Mouse (Mus musculus) limb, embryonic 10.5 days (tissue): Measurements from ENCODE around the gene Myog. TPM values are rescaled to one million over a fixed set of nuclear protein-coding genes. Genes with fewer than 3 reads are reported as not detected.
"Not testable (repeated sequence)": the region's sequence is repeated elsewhere in the genome, so short reads cannot be mapped to it uniquely, and the experiment has no call there.

Source experiments
- DNase-seq: peaks from one replicate; pipeline ENCODE4 v3.0.0-alpha.2; 2017; ENCODE audit warnings: low spot score
- H3K27ac ChIP-seq: fragments of 300-500 bp; sonication (generic); 2 replicates; pipeline ENCODE4 v1.5.1; 2016; ENCODE audit warnings: mild to moderate bottlenecking
- H3K27me3 ChIP-seq: fragments of 300-500 bp; sonication (generic); 2 replicates; pipeline ENCODE4 v1.6.1; 2016; ENCODE audit warnings: low read depth, mild to moderate bottlenecking; ENCODE audit not compliant: poor library complexity, severe bottlenecking
- H3K36me3 ChIP-seq: fragments of 300-500 bp; sonication (generic); 2 replicates; pipeline ENCODE4 v1.6.1; 2016; ENCODE audit warnings: mild to moderate bottlenecking, moderate library complexity
- H3K4me1 ChIP-seq: fragments of 300-500 bp; sonication (generic); 2 replicates; pipeline ENCODE4 v1.6.1; 2016
- H3K4me3 ChIP-seq: fragments of 300-500 bp; sonication (generic); 2 replicates; pipeline ENCODE4 v1.5.1; 2016; ENCODE audit warnings: mild to moderate bottlenecking, moderate library complexity
- H3K9me3 ChIP-seq: fragments of 300-500 bp; sonication (generic); replicated peaks from 2 replicates; pipeline ENCODE4 v1.6.1; 2016; ENCODE audit warnings: mild to moderate bottlenecking
- WGBS: fragments of 180-500 bp; shearing (Covaris S2); methylation state at CpG from one replicate; pipeline ENCODE4 v1.1.7; 2016; 5-methylcytosine and 5-hydroxymethylcytosine counted together
- polyA plus RNA-seq: library from polyadenylated mRNA; unstranded; fragments of >200 nt; fragmentation: Nextera tagmentation; extraction: Ambion mirVana; gene quantifications from 2 replicates; pipeline ENCODE4 v1.2.1, GENCODE M21; 2016

The Myog gene
- polyA plus RNA-seq: 2.0 and 16.0 TPM in 2 replicates

DNA sequence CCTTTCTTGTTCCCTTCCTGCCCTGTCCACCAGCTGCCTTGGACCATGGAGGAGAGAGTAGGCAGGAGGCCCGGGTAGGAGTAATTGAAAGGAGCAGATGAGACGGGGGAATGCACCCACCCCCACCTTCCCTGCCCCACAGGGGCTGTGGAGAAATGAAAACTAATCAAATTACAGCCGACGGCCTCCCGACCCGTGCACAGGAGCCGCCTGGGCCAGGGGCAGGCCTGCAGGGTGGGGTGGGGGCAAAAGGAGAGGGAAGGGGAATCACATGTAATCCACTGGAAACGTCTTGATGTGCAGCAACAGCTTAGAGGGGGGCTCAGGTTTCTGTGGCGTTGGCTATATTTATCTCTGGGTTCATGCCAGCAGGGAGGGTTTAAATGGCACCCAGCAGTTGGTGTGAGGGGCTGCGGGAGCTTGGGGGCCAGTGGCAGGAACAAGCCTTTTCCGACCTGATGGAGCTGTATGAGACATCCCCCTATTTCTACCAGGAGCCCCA, at the start of gene Myog:
Gene Myog (plus strand): TSS at position 392 of the 502 bp plus-strand sequence.
- H3K9me3 ChIP-seq: no peaks in the 10 kb centered on the region
- peak within 1 kb of the TSS; percentile 53 for H3K27ac ChIP-seq
- 34% methylated on average over 11 of the region's 11 CpGs for WGBS
- peaks cover 41% of the 10 kb centered on the region for H3K4me1 ChIP-seq
- no peak for DNase-seq
- H3K4me3 ChIP-seq: no peak within 1 kb of the TSS
- H3K36me3 ChIP-seq: no peaks in the 10 kb centered on the region
- H3K27me3 ChIP-seq: 0 out of 2 replicates have a peak, but pooled peaks cover 6% of the 10 kb centered on the region

DNA sequence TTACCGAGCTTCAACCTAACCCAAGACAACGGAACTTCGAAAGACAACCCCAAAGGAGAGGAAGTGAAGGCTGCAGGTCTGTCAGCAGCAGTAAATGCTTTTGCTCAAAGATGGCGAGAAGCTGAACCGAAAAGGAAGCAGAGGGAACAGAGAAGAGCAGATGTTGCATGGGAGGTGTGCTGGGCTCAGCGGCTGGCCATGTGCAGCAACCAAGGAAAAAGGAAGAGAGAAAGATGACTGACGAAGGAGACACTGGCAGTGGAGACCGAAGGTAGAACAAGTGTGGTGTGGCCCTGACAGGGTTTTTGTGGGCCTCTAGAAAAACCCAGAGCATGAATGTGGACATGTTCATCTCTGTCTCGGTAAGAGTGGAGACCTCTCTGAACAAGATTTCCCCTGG, 49.1 kb upstream of the Myog start:
- peaks cover 24% of the 10 kb centered on the region for H3K4me1 ChIP-seq
- H3K27me3 ChIP-seq: peaks cover 65% of the 10 kb centered on the region

DNA sequence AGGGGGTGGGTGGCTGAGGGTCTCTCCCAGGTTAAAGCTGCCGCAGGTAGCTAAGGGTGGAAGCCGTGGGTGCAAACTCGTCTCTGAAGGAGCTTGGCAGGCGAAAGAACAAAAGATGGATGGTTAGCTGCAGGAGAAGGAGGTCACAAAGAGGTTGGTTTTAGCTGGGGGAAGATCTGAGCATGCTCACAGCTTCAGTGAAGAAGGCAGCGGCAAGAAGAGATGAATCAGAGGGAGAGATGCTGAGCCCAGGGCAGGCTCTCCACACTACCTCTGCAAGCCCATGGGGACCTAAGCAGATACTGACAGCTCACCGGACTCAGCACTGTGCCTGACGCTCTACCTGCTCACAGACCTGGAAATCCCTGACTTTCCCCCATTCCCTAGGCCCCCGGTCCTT, 48.5 kb upstream of the Myog start:
- Histone ChIP-seq H3K36me3 (no peaks in the 10 kb centered on the region), H3K4me1 (peaks cover 18% of the 10 kb centered on the region), H3K4me3 (no peak overlapping the region), H3K9me3 (no peaks in the 10 kb centered on the region), H3K27ac (no peak overlapping the region), H3K27me3 (peaks cover 59% of the 10 kb centered on the region)
- 74% methylated on average over 8 of the region's 8 CpGs for WGBS
- DNase-seq: no peak

More for the DNA sequence above, 49.1 kb upstream of the Myog start:
- 86% methylated on average over 9 of the region's 9 CpGs for WGBS
- no peak for DNase-seq
- no peak overlapping the region for H3K4me3 ChIP-seq
- H3K27ac ChIP-seq: no peak overlapping the region
- H3K36me3 ChIP-seq: no peaks in the 10 kb centered on the region
- H3K9me3 ChIP-seq: no peaks in the 10 kb centered on the region

DNA sequence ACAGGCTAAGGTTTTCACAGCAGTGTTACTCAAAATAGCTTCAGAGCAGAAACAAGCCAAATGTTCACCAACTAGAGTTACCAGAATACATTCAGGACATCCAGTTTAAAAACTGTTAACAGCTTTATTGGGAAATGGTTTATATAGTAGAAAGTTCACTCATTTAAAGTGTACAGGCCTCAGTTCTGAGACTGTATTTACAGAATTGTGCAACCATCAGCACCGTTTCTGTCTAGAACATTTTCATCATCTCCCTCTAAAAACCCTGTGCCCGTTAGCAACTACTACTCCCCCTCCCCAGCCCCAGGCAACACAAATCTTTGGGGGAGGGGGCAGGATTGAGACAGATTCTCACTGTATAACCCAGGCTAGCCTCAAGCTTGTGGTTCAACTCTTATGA, 47.5 kb upstream of the Myog start:
- Histone ChIP-seq H3K36me3 (no peaks in the 10 kb centered on the region), H3K9me3 (no peaks in the 10 kb centered on the region), H3K27ac (no peak overlapping the region), H3K4me3 (no peak overlapping the region), H3K4me1 (peaks cover 18% of the 10 kb centered on the region), H3K27me3 (peaks cover 49% of the 10 kb centered on the region)
- 67% methylated on average over 2 of the region's 2 CpGs for WGBS
- DNase-seq: no peak

DNA sequence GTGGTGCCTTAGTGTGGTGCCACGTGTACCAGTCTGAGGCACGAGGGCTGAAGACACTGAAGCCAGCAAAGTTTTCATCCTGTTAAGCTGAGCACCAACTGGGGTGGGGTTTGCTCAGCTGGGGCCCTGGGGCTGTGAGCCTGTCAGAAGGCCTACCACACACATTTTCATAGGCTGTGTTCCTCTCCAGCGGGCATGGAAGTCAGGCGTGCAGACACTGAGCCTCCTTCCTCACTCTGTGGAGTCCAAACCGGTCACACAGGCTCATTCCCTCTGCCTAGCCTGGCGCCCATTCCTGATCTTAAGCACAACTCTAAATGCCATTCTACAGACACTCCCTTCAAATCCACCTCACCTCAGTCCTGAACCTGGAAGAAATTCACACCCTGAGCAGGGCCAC, 46.3 kb upstream of the Myog start:
- Histone ChIP-seq H3K9me3 (no peaks in the 10 kb centered on the region), H3K4me3 (no peak overlapping the region), H3K27ac (peak overlapping the region; percentile 62; the same call in 1 of the 2 replicates), H3K36me3 (no peaks in the 10 kb centered on the region), H3K4me1 (peaks cover 18% of the 10 kb centered on the region), H3K27me3 (peaks cover 41% of the 10 kb centered on the region)
- DNase-seq: no peak
- WGBS: 77% methylated on average over 6 of the region's 6 CpGs

DNA sequence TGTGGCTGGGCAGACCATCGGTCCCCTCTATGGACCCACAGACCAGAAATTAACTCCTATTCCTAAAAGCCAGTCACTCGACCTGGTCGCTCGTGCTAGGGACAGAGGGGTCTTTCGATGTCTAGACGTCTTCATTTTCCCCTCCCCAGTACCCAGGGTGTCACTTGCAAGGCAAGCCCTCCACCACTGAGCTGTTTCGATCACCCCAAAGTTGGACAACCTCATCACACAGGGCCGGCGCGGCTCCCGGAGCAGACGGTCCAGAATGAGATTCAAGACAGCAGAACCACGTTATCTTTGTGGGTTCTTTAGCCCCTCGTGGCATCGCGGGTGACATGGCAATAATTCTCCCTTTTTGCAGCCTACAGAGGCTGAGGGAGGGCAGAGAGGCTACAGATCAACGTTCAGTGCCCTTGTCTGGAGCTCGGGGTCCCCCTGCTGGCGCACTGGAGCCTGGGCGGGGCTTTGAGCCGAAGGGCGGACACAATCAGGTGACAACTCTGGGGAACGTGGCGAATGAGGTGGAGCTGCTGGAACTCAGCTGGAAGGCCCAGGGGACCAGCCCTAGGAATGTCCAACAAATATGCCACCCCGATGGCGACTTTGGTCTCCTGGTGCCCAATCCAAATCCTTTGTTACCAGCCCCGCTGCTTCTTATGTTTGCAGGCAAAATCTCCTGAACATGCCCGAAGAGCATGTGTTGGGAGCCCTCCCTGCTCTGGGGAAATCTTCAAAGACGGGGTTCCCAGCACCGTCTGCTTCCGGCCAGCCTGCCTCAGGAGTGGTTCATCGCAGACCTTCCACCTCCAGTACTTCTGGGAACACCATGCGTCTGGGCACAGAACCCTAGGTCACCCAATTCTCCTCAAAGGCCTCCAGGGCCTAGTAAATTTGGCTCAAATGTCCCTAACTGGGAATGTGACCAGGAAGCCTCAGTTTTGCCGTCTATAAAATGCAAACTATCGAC, 45.6 kb upstream of the Myog start:
- H3K27me3 ChIP-seq: peaks cover 37% of the 10 kb centered on the region
- H3K9me3 ChIP-seq: no peaks in the 10 kb centered on the region
- H3K36me3 ChIP-seq: no peaks in the 10 kb centered on the region
- peak overlapping the region; percentile 62 for H3K27ac ChIP-seq
- peak overlapping the region; percentile 32 for H3K4me3 ChIP-seq
- peak; percentile 92 for DNase-seq
- WGBS: 23% methylated on average over 35 of the region's 35 CpGs
- H3K4me1 ChIP-seq: peaks cover 13% of the 10 kb centered on the region

DNA sequence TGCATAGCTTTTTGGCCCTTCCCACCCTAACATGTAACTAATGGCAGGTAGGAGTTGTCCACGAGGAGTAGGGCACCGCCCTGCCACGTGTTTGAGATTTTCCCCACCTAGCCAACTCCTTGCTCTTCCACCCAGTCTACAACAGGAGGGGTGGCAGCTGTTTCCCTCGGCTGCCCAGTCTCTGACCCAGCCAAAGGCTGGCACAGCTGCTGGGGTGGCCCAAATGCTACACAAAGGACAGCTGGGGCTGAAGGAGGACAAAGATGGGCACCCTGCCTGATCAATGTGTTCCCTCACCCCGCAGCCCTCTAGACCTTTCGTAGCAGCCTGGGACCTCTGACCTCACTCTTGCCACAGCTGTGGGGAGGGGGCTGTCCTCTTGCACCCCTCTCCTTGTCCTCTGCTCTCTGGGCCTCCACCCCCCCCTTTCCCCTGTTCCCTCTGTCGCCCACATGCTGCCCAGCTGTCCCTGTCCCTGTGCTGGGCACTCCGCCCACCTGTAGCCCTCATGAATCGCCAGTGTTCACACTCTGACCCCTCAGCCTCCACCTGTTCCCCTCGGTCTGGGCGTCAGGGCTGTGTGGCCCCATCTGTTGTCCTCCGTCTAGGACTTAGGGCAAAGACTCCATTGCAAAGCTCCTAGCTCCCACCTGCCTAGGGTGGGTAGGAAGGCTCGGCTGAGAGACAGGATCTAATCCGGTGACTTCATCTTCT, 44.6 kb upstream of the Myog start:
- H3K9me3 ChIP-seq: no peaks in the 10 kb centered on the region
- H3K4me3 ChIP-seq: no peak overlapping the region
- peaks cover 34% of the 10 kb centered on the region for H3K27me3 ChIP-seq
- H3K4me1 ChIP-seq: peaks cover 13% of the 10 kb centered on the region
- H3K27ac ChIP-seq: no peak overlapping the region
- no peaks in the 10 kb centered on the region for H3K36me3 ChIP-seq
- WGBS: 82% methylated on average over 14 of the region's 14 CpGs
- DNase-seq: no peak

DNA sequence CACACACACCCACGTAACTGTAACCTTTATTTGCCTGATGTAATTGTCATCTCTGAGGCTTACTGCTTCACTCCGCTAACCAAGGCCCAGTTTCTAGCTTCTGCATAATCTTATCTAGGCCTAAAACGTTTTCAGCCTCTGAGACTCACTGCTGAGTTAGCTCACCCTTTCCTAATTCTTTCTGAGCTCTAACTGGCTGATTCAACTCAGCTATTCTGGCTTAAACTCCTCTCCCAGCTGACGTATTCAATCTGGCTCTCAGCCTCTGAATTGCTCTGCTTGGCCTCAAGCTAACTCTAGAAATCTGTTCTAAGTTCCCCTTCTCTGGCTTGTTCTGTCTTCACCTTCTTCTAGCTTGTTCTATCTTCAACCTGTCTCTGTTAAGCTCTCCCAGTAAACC, 43.2 kb upstream of the Myog start:
- WGBS: 65% methylated on average over 4 of the region's 4 CpGs
- no peaks in the 10 kb centered on the region for H3K36me3 ChIP-seq
- H3K27ac ChIP-seq: no peak overlapping the region
- H3K4me1 ChIP-seq: peaks cover 13% of the 10 kb centered on the region
- no peak overlapping the region for H3K4me3 ChIP-seq
- no peaks in the 10 kb centered on the region for H3K9me3 ChIP-seq
- no peak for DNase-seq
- H3K27me3 ChIP-seq: peaks cover 26% of the 10 kb centered on the region

DNA sequence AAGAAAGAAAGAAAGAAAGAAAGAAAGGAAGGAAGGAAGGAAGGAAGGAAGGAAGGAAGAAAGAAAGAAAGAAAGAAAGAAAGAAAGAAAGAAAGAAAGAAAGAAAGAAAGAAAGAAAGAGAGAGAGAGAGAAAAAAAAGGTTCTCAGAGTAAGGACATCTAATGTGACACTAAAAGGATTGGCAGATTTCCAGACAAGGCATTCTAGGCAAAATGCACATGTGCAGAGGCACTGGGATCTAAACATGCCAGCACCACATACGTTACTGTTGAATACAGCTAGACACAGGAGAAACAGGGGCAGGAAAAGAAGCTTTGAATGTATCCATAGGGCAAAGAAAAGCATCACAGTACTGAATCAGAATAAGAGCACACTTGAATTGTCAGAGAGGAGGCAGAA, 40.1 kb upstream of the Myog start:
- DNase-seq, H3K27ac ChIP-seq, H3K4me3 ChIP-seq, H3K27me3 ChIP-seq, H3K36me3 ChIP-seq, H3K9me3 ChIP-seq, H3K4me1 ChIP-seq: not testable (repeated sequence)
- 84% methylated on average over 1 of the region's 1 CpGs for WGBS

DNA sequence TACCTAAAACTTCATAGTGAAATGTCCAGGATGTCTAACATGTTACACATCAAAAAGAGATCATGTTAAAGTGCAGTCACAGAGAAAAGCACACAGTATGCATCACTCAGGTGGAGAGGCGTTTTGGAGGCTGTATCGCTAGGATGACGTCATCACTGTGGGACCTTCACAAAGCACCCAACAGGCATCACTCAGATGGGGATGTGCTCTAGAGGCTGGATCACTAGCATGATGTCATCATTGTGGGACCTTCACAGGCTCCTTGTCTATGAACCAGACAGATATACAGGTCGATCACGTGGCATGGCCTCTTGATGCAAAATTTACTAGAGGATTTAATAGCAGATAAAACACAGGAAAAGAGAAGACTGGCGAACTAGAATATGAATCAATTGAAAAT, 25.4 kb upstream of the Myog start:
- no peaks in the 10 kb centered on the region for H3K9me3 ChIP-seq
- no peaks in the 10 kb centered on the region for H3K4me1 ChIP-seq
- H3K4me3 ChIP-seq: no peak overlapping the region
- DNase-seq: no peak
- H3K36me3 ChIP-seq: no peaks in the 10 kb centered on the region
- no peaks in the 10 kb centered on the region for H3K27me3 ChIP-seq
- 92% methylated on average over 6 of the region's 6 CpGs for WGBS
- no peak overlapping the region for H3K27ac ChIP-seq

DNA sequence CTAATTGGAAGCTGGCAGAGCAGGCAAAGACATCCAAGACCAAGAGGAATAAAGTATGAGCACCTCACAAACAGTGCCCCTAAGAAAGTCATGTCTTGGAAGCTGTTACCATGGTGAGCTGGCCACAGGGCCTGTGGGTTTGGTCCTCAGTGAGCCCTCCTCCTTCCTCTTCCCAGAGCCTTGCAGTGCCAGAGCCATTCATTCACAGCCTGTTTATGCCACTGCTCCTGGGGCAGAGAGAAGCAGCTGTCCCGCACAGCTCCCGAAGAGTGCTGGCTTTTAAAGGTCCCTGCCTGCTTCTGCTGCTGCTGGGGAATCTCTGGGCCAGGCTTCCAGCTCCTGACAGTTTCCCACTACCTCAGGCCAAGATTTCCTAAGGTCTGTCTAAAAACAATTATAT, 24.0 kb upstream of the Myog start:
- H3K27me3 ChIP-seq: no peaks in the 10 kb centered on the region
- H3K36me3 ChIP-seq: no peaks in the 10 kb centered on the region
- H3K4me1 ChIP-seq: no peaks in the 10 kb centered on the region
- no peak overlapping the region for H3K27ac ChIP-seq
- H3K4me3 ChIP-seq: no peak overlapping the region
- no peaks in the 10 kb centered on the region for H3K9me3 ChIP-seq
- DNase-seq: no peak
- WGBS: 39% methylated on average over 2 of the region's 2 CpGs

DNA sequence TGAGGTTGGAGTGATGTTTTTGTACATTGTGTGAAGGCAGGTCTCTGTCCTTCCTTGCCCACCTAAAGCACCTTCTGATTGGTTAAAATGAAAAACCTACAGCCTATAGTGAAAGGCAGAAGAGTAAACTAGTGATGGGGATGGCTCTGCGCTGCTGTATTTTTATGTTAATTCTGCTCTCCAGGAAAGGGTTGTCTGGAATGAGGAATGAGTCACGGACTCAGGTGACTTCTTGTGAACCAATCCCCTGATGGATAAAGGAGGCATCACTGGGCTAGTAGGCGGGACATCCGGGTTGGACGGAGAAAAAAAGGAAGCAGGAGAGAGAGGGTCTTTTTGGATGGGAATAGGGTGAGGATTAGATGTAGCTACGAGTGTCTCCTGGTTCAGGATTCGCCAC, 19.8 kb upstream of the Myog start:
- H3K9me3 ChIP-seq: no peaks in the 10 kb centered on the region
- DNase-seq: no peak
- H3K36me3 ChIP-seq: no peaks in the 10 kb centered on the region
- WGBS: 72% methylated on average over 7 of the region's 7 CpGs
- no peak overlapping the region for H3K4me3 ChIP-seq
- peaks cover 10% of the 10 kb centered on the region; the same call in 1 of the 2 replicates for H3K4me1 ChIP-seq
- H3K27ac ChIP-seq: no peak overlapping the region
- H3K27me3 ChIP-seq: no peaks in the 10 kb centered on the region

DNA sequence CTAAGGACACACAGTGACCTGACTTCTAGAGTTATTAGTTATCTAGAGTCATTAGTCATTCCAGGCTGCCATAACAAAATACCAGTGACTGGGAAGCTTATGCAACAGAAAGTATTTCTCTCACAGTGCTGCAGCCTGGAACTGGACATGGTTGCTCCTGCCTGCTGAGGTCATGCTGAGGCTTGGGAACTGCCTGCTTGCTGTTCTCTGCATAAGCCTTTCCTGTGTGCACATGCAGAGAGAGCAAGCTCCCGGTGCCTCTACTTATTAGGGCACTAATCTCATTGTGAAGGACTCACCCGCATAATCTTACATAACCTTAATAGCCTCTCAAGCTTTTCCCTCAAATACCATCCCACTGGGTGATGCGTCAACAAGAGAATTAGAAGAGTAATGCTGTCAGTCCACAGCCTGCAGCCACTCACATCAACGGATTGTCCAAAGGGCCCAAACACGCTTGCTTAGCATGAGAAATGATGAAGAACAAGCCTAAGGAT, 17.0 kb upstream of the Myog start:
- H3K4me3 ChIP-seq: no peak overlapping the region
- peaks cover 16% of the 10 kb centered on the region for H3K4me1 ChIP-seq
- no peaks in the 10 kb centered on the region for H3K9me3 ChIP-seq
- H3K27ac ChIP-seq: no peak overlapping the region
- no peaks in the 10 kb centered on the region for H3K36me3 ChIP-seq
- 89% methylated on average over 5 of the region's 5 CpGs for WGBS
- H3K27me3 ChIP-seq: no peaks in the 10 kb centered on the region
- DNase-seq: no peak
